Mouse (Mus musculus): Measurements from ENCODE around the gene 2010300C02Rik. TPM values are rescaled to one million over a fixed set of nuclear protein-coding genes. Genes with fewer than 3 reads are reported as not detected.

Gene 2010300C02Rik
- polyA plus RNA-seq, 1 experiment from 2014 or later = 2.7 TPM

GRCm38 (mm10) chr1:37702326-37702725, 17.6 kb downstream of the 2010300C02Rik start:
- Histone ChIP-seq H3K27ac (no peak overlapping the region), H3K36me3 (replicated peaks) (no peaks in the 10 kb centered on the region), H3K4me3 (no peak overlapping the region), H3K4me2 (no peak overlapping the region), H3K27me3 (replicated peaks) (no peaks in the 10 kb centered on the region), H3K9me3 (no peaks in the 10 kb centered on the region), H3K9ac (no peak overlapping the region), H3K4me1 (no peaks in the 10 kb centered on the region; the same call in 1 of the 2 replicates)
- ATAC-seq (replicated peaks) = no peak
- 67% methylated on average over 4 of the region's 4 CpGs for WGBS

DNA sequence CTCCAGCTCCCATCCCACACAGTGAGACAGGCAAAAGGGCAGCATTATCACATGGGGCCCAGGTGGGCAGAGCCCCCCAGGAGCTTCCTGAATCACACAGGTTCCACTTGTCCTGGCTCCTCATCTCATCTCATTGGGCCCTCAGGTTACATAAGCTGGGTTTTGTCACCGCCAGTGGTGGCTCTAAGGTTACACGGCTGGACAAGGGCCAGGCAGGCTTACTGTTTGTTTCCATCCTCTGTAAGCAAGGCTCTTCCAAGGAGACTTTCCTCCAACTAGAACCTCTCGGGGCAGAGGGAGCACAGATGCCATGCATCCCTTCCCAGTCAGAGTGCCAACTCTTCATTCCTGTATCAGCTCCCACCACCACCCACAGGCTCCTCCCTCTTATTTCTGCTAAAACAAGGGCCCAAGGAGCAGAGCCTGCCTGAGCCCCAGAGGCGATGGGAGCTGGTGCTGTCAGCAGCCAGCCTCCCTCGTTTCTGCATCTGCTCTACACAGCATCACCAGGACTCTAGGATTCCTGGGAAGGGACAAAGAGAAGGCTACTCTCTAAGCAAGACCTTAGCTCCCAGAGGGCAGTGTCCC, 20.9 kb downstream of the 2010300C02Rik start:
- Histone ChIP-seq H3K27me3 (replicated peaks) (no peaks in the 10 kb centered on the region), H3K9ac (no peak overlapping the region), H3K4me1 (no peaks in the 10 kb centered on the region; the same call in 1 of the 2 replicates), H3K4me3 (no peak overlapping the region), H3K4me2 (no peak overlapping the region), H3K27ac (no peak overlapping the region), H3K36me3 (replicated peaks) (no peaks in the 10 kb centered on the region), H3K9me3 (no peaks in the 10 kb centered on the region)
- 78% methylated on average over 5 of the region's 5 CpGs for WGBS
- ATAC-seq (replicated peaks) = no peak

DNA sequence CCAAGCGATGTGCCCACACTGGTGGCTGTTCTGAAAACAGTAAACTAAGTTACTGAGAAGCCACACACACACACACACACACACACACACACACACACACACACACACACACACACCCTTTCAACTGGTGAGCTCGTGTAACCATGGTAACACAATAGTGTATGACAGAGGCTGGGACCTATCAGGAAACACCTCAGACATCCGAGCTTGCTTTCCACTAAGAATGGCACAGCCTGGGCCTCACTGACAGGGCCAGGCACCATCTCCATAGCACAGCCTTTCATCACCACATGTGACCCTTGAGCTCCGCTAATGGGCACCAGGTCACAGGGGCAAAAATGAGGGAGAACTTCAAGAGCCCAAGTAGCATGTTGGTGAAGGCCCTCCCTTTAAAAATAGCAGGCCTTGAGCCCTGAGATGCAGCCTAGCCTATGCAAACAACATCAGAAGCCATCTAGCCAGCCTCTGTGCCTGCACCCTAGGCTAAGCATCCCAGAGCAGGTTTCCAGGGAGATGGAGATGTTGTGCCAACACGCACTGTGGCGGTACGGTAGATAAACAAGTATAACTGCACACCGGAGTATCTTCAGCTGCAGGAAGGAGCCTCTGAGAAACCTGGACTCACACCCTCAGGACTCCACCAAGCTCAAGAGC, 21.6 kb downstream of the 2010300C02Rik start:
- H3K9ac ChIP-seq = no peak overlapping the region
- no peak overlapping the region for H3K4me3 ChIP-seq
- 74% methylated on average over 8 of the region's 8 CpGs for WGBS
- H3K4me1 ChIP-seq = no peaks in the 10 kb centered on the region; the same call in 1 of the 2 replicates
- peak; percentile 92 for ATAC-seq (replicated peaks)
- H3K36me3 ChIP-seq (replicated peaks) = no peaks in the 10 kb centered on the region
- no peaks in the 10 kb centered on the region for H3K27me3 ChIP-seq (replicated peaks)
- H3K27ac ChIP-seq = no peak overlapping the region
- no peaks in the 10 kb centered on the region for H3K9me3 ChIP-seq
- no peak overlapping the region for H3K4me2 ChIP-seq

- Histone ChIP-seq H3K9me3 (no peaks in the 10 kb centered on the region), H3K4me1 (no peaks in the 10 kb centered on the region; the same call in 1 of the 2 replicates), H3K9ac (no peak overlapping the region), H3K27ac (no peak overlapping the region), H3K4me2 (no peak overlapping the region), H3K36me3 (replicated peaks) (no peaks in the 10 kb centered on the region), H3K4me3 (no peak overlapping the region), H3K27me3 (replicated peaks) (no peaks in the 10 kb centered on the region)
- 80% methylated on average over 3 of the region's 3 CpGs for WGBS
- ATAC-seq (replicated peaks) = no peak
Observed at GRCm38 (mm10) chr1:37696918-37697317, 23.0 kb downstream of the 2010300C02Rik start.

DNA sequence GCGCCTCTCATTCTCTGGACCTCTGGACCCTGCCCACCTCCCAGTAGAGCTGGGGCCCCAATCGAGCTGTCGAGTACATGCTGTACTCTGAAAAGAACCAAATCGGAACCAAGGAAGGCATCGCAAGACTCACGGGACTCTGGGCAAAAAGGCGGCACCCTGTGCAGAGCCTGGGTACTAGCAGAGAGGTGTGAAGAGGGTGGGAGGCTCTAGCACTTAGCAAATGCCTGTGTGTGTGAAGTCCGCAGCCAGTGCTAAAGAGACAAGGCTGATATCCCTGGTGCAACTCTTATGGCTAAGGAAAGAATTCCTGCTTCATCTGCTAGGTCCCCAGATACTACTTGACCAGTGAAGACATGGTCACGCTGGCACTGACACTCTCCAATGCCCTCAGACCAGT, 24.2 kb downstream of the 2010300C02Rik start:
- Histone ChIP-seq H3K9me3 (no peaks in the 10 kb centered on the region), H3K36me3 (replicated peaks) (no peaks in the 10 kb centered on the region), H3K27me3 (replicated peaks) (no peaks in the 10 kb centered on the region), H3K4me1 (no peaks in the 10 kb centered on the region; the same call in 1 of the 2 replicates), H3K4me2 (no peak overlapping the region), H3K4me3 (no peak overlapping the region), H3K9ac (no peak overlapping the region), H3K27ac (no peak overlapping the region)
- no peak for ATAC-seq (replicated peaks)
- 94% methylated on average over 9 of the region's 9 CpGs for WGBS

GRCm38 (mm10) chr1:37694417-37694816, 25.5 kb downstream of the 2010300C02Rik start:
- H3K4me2 ChIP-seq = no peak overlapping the region
- H3K4me1 ChIP-seq = no peaks in the 10 kb centered on the region; the same call in 1 of the 2 replicates
- no peaks in the 10 kb centered on the region for H3K9me3 ChIP-seq
- 36% methylated on average over 8 of the region's 8 CpGs for WGBS
- H3K27me3 ChIP-seq (replicated peaks) = no peaks in the 10 kb centered on the region
- H3K27ac ChIP-seq = no peak overlapping the region
- no peak for ATAC-seq (replicated peaks)
- no peak overlapping the region for H3K9ac ChIP-seq
- no peak overlapping the region for H3K4me3 ChIP-seq
- no peaks in the 10 kb centered on the region for H3K36me3 ChIP-seq (replicated peaks)

DNA sequence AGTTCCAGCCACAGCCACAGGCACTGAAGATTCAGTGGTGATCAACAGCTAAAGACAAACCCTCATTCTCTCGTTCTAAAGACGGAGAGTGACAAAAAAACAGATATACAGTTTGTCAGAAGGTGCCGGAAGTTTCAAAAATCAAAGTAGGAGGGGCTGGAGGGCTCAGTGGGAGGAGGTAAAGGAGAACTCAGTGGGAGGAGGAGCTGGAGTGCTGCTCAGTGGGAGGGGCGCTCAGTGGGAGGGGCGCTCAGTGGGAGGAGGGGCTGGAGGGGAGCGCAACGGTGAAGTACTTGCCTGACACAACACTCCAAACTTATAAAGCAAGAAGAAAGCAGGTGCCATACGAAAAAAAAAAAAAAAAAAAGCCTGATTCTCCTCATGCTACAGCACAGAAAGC, 28.7 kb downstream of the 2010300C02Rik start:
- WGBS = 42% methylated on average over 8 of the region's 8 CpGs
- H3K4me2 ChIP-seq = no peak overlapping the region
- H3K9me3 ChIP-seq = no peaks in the 10 kb centered on the region
- H3K36me3 ChIP-seq (replicated peaks) = no peaks in the 10 kb centered on the region
- H3K27me3 ChIP-seq (replicated peaks) = no peaks in the 10 kb centered on the region
- H3K27ac ChIP-seq = no peak overlapping the region
- no peak for ATAC-seq (replicated peaks)
- H3K9ac ChIP-seq = no peak overlapping the region
- H3K4me1 ChIP-seq = no peaks in the 10 kb centered on the region
- H3K4me3 ChIP-seq = no peak overlapping the region

DNA sequence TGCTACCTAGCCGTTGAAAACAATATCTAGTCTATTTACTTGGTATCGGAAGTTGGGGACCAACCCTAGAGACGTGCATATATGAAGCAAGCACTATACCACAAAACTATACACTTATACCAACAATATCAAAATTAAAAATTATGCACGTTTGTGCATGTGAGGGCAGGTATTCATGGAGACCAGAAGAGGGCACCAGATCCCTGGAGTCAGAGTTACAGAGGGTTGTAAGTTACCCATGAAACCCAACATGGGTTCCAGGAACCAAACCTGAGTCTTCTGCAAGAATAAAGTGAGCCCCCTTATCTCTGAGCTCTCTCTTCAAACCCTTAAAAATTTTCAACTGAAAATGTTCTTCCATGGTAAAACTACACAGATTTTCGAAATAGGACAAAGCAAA, 29.2 kb downstream of the 2010300C02Rik start:
- WGBS = 79% methylated on average over 5 of the region's 5 CpGs
- no peaks in the 10 kb centered on the region for H3K4me1 ChIP-seq

GRCm38 (mm10) chr1:37689730-37690129, 30.2 kb downstream of the 2010300C02Rik start:
- WGBS = 87% methylated on average over 6 of the region's 6 CpGs
- no peaks in the 10 kb centered on the region for H3K4me1 ChIP-seq
- H3K36me3 ChIP-seq (replicated peaks) = no peaks in the 10 kb centered on the region
- H3K27ac ChIP-seq = no peak overlapping the region
- no peak overlapping the region for H3K4me2 ChIP-seq
- H3K4me3 ChIP-seq = no peak overlapping the region
- H3K27me3 ChIP-seq (replicated peaks) = no peaks in the 10 kb centered on the region
- no peak overlapping the region for H3K9ac ChIP-seq
- no peaks in the 10 kb centered on the region for H3K9me3 ChIP-seq
- ATAC-seq (replicated peaks) = no peak

More for the DNA sequence above, 29.2 kb downstream of the 2010300C02Rik start:
- no peak overlapping the region for H3K9ac ChIP-seq
- H3K36me3 ChIP-seq (replicated peaks) = no peaks in the 10 kb centered on the region
- H3K27ac ChIP-seq = no peak overlapping the region
- H3K4me2 ChIP-seq = no peak overlapping the region
- no peak for ATAC-seq (replicated peaks)
- H3K27me3 ChIP-seq (replicated peaks) = no peaks in the 10 kb centered on the region
- no peaks in the 10 kb centered on the region for H3K9me3 ChIP-seq
- no peak overlapping the region for H3K4me3 ChIP-seq

DNA sequence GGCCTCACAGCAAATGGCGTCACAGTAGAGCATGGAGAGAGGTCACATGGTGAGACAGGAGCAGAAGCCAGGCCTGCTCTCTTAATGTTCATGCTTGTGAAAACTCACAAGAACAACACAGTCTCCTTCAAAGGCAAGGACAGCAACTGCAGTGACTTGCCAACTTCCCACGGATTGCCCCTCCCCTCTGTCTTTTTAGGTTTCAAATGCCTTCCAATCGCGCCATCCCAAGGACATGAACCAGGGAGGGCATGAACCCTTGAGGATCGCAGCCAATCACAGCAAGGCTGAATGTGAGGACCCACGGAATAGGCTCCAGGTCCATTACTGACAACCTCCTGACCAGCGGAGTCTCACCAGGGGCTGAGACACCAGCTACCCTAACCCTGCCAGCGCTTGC, 31.5 kb downstream of the 2010300C02Rik start:
- no peak overlapping the region for H3K4me2 ChIP-seq
- H3K27ac ChIP-seq = no peak overlapping the region
- no peaks in the 10 kb centered on the region for H3K4me1 ChIP-seq
- ATAC-seq (replicated peaks) = no peak
- no peaks in the 10 kb centered on the region for H3K9me3 ChIP-seq
- H3K36me3 ChIP-seq (replicated peaks) = no peaks in the 10 kb centered on the region
- H3K27me3 ChIP-seq (replicated peaks) = no peaks in the 10 kb centered on the region
- no peak overlapping the region for H3K9ac ChIP-seq
- no peak overlapping the region for H3K4me3 ChIP-seq
- WGBS = 63% methylated on average over 8 of the region's 8 CpGs

- H3K4me2 ChIP-seq = no peak overlapping the region
- H3K4me3 ChIP-seq = no peak overlapping the region
- no peaks in the 10 kb centered on the region for H3K27me3 ChIP-seq (replicated peaks)
- no peak overlapping the region for H3K27ac ChIP-seq
- no peaks in the 10 kb centered on the region for H3K36me3 ChIP-seq (replicated peaks)
- no peak for ATAC-seq (replicated peaks)
- no peaks in the 10 kb centered on the region for H3K9me3 ChIP-seq
- H3K9ac ChIP-seq = no peak overlapping the region
- no peaks in the 10 kb centered on the region for H3K4me1 ChIP-seq
- 66% methylated on average over 5 of the region's 5 CpGs for WGBS
Observed at GRCm38 (mm10) chr1:37687515-37687914, 32.4 kb downstream of the 2010300C02Rik start.

DNA sequence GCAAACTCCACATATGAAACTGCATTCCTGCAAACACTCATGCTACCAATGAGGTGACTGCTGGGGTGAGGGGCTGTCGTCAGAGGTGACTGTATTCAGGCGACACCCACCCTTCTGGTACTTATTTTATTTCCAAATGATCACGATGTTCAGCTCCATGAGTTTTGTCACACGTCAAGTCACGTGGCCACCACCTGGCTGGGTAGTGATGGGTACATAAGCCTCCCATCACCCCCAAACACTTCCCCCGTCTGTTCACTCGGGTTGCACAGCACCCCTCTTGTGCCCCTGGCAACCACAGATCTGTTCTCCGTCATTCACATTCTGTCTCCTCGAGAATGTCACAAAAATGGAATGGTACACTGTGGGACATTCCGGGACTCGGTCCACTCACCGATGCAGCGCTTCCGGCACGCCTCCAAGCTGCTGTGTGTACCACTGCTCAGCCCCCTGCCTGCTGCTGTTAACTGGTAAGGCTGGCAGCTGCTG, 32.9 kb downstream of the 2010300C02Rik start:
- Histone ChIP-seq H3K27me3 (replicated peaks) (no peaks in the 10 kb centered on the region), H3K4me2 (no peak overlapping the region), H3K36me3 (replicated peaks) (no peaks in the 10 kb centered on the region), H3K9me3 (no peaks in the 10 kb centered on the region), H3K4me3 (no peak overlapping the region), H3K27ac (no peak overlapping the region), H3K9ac (no peak overlapping the region), H3K4me1 (no peaks in the 10 kb centered on the region)
- WGBS = 83% methylated on average over 15 of the region's 15 CpGs
- ATAC-seq (replicated peaks) = no peak

Data from midbrain, embryonic 15.5 days (tissue).